Mouse (Mus musculus) hindbrain, embryonic 16.5 days (tissue): Measurements from ENCODE around the gene Trdmt1. TPM values are rescaled to one million over a fixed set of nuclear protein-coding genes. Genes with fewer than 3 reads are reported as not detected.

ENCODE experiments used
- ATAC-seq: fragments of 200-750 bp; cut with Nextera tagmentation; 2 replicates; pipeline ENCODE4 v1.8.0; 2017; ENCODE audit warnings: moderate TSS enrichment, moderate library complexity
- H3K27ac ChIP-seq: fragments of 300-500 bp; sonication (generic); 2 replicates; pipeline ENCODE4 v1.5.1; 2014; ENCODE audit warnings: low read depth, mild to moderate bottlenecking, control low read depth, low read length, moderate library complexity
- H3K27me3 ChIP-seq: fragments of 300-500 bp; sonication (generic); replicated peaks from 2 replicates; pipeline ENCODE4 v1.6.1; 2014; ENCODE audit warnings: low read length; ENCODE audit not compliant: control insufficient read depth, insufficient read depth
- H3K36me3 ChIP-seq: fragments of 300-500 bp; sonication (generic); 2 replicates; pipeline ENCODE4 v1.6.1; 2014; ENCODE audit warnings: mild to moderate bottlenecking, low read length, moderate library complexity, mixed read lengths; ENCODE audit not compliant: control insufficient read depth, insufficient read depth
- H3K4me1 ChIP-seq: fragments of 300-500 bp; sonication (generic); 2 replicates; pipeline ENCODE4 v1.6.1; 2014; ENCODE audit warnings: low read depth, low read length; ENCODE audit not compliant: control insufficient read depth, insufficient read depth
- H3K4me2 ChIP-seq: fragments of 300-500 bp; sonication (generic); 2 replicates; pipeline ENCODE4 v1.6.1; 2014; ENCODE audit warnings: mild to moderate bottlenecking, low read length, control low read depth, moderate library complexity
- H3K4me3 ChIP-seq: fragments of 300-500 bp; sonication (generic); 2 replicates; pipeline ENCODE4 v1.5.1; 2014; ENCODE audit warnings: mild to moderate bottlenecking, low read length, control low read depth, moderate library complexity
- H3K9ac ChIP-seq: fragments of 300-500 bp; sonication (generic); 2 replicates; pipeline ENCODE4 v1.6.1; 2014; ENCODE audit warnings: low read depth, mild to moderate bottlenecking, control low read depth, low read length, moderate library complexity
- H3K9me3 ChIP-seq: fragments of 300-500 bp; sonication (generic); 2 replicates; pipeline ENCODE4 v1.6.1; 2014; ENCODE audit warnings: mild to moderate bottlenecking, low read length, moderate library complexity; ENCODE audit not compliant: control insufficient read depth
- WGBS: fragments of 180-500 bp; shearing (Covaris S2); extraction: QIAGEN DNeasy Blood & Tissue Kit; methylation state at CpG from one replicate; pipeline ENCODE4 v1.1.7; 2014; 5-methylcytosine and 5-hydroxymethylcytosine counted together
- polyA plus RNA-seq: library from polyadenylated mRNA; unstranded; fragments of >200 nt; fragmentation: Nextera tagmentation; extraction: Ambion mirVana; gene quantifications from 2 replicates; pipeline ENCODE4 v1.2.1, GENCODE M21; 2015

Trdmt1 gene
- polyA plus RNA-seq, 1 experiment from 2014 or later: 8.6 TPM

DNA sequence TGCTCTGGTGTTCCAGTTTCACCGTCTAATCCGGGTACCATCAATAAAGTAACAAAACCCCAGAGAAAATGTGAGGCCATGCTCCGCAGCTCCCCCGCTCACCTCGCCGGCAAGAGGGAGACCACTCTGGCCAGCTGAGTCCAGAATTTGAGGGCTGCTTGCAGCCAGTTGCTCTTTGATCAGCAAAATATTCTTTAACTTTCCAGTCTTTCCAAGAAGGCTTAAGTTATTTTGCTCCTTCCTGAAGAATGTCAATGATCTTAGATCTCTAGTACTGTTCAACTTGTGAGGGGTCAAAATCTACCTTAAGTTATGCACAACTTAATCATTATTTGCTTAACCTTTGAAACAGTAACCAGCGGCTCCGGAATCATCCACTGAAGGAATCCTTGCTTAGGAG, 52.7 kb downstream of the Trdmt1 start, which contains the start of gene Cubn:
Gene Cubn, minus strand, starts transcription at position 80 of the 400 bp plus-strand sequence.
- 50% methylated on average over 8 of the region's 8 CpGs for WGBS
- ATAC-seq: no peak
- H3K9ac ChIP-seq: no peak within 1 kb of the TSS

GRCm38 (mm10) chr2:13490480-13490879, 54.0 kb downstream of the Trdmt1 start:
- Histone ChIP-seq H3K4me3 (no peak overlapping the region), H3K27ac (no peak overlapping the region), H3K4me2 (no peak overlapping the region), H3K4me1 (no peaks in the 10 kb centered on the region), H3K9ac (no peak overlapping the region), H3K9me3 (no peaks in the 10 kb centered on the region), H3K36me3 (no peaks in the 10 kb centered on the region), H3K27me3 (no peaks in the 10 kb centered on the region)
- WGBS: 81% methylated on average over 2 of the region's 2 CpGs
- no peak for ATAC-seq

More for the DNA sequence above, 52.7 kb downstream of the Trdmt1 start, which contains the start of gene Cubn:
- Histone ChIP-seq H3K36me3 (no peaks in the 10 kb centered on the region), H3K27me3 (no peaks in the 10 kb centered on the region), H3K4me3 (no peak within 1 kb of the TSS), H3K4me1 (no peaks in the 10 kb centered on the region), H3K4me2 (no peak within 1 kb of the TSS), H3K9me3 (no peaks in the 10 kb centered on the region), H3K27ac (no peak within 1 kb of the TSS)

DNA sequence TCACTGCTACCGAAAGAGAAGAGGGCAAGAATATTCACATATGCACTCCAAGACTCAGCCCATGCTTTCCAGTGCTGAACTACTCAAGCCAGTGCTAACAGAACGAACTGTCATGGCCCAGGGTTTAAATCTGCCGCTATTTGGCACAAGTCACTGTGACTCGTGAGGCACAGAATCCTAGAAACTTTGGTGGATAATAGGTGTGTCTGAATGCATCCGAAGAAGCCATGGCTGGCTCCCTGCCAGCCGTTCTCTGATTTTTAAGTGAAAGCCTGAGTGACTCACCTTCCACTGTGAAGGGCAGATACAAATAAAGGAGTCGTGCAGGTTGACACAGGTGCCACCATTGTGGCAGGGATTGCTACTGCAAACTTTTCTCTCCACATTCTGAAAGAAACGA, 58.0 kb downstream of the Trdmt1 start:
- no peak overlapping the region for H3K27ac ChIP-seq
- H3K4me1 ChIP-seq: no peaks in the 10 kb centered on the region
- ATAC-seq: no peak
- H3K4me3 ChIP-seq: no peak overlapping the region
- H3K4me2 ChIP-seq: no peak overlapping the region
- no peaks in the 10 kb centered on the region for H3K9me3 ChIP-seq
- H3K9ac ChIP-seq: no peak overlapping the region
- no peaks in the 10 kb centered on the region for H3K27me3 ChIP-seq
- WGBS: 71% methylated on average over 8 of the region's 8 CpGs
- no peaks in the 10 kb centered on the region for H3K36me3 ChIP-seq

DNA sequence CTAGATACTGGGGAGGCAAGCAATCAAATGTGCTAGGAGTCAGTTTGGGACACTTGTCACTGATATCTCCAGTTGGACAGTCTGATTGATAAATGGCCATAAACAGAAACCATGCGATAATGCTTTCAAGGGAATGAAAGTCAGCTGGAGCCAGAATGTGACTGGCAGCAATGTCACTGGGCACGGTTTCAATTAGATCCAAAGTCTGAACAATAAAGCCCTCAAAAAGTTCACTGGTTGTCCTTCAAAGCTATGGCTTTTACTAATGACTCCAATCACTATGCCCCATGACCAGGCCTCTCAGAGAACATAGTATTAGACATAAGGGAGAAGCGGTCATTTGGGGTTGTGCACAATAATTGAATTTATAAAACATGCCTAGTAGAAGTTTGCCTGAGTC, 59.9 kb downstream of the Trdmt1 start:
- Histone ChIP-seq H3K36me3 (no peaks in the 10 kb centered on the region), H3K4me2 (no peak overlapping the region), H3K27me3 (no peaks in the 10 kb centered on the region), H3K9ac (no peak overlapping the region), H3K27ac (no peak overlapping the region), H3K4me1 (no peaks in the 10 kb centered on the region), H3K4me3 (no peak overlapping the region), H3K9me3 (no peaks in the 10 kb centered on the region)
- 75% methylated on average over 3 of the region's 3 CpGs for WGBS
- ATAC-seq: no peak

DNA sequence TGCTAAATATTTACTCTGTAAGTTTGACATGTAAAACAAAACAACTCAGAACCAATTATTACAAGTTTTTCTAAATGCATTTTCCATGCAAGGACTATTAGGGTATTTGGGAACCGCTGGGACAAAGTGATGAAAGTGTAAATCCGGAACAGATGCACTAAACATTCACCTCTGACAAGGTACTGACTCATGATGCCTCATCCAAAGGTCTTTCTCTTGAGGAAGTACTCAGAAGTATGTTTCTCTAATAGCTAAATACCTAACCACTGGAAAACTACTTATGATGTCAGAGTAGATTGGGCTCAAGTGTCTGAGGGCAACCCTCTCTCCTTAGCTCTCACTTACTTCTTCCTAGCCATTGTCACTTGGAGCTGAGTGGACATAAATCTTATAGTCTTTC, 63.7 kb downstream of the Trdmt1 start:
- no peak overlapping the region for H3K27ac ChIP-seq
- H3K4me1 ChIP-seq: no peaks in the 10 kb centered on the region
- H3K9me3 ChIP-seq: no peaks in the 10 kb centered on the region
- H3K27me3 ChIP-seq: no peaks in the 10 kb centered on the region
- H3K36me3 ChIP-seq: no peaks in the 10 kb centered on the region
- 88% methylated on average over 2 of the region's 2 CpGs for WGBS
- no peak overlapping the region for H3K4me2 ChIP-seq
- H3K9ac ChIP-seq: no peak overlapping the region
- no peak overlapping the region for H3K4me3 ChIP-seq
- no peak for ATAC-seq

GRCm38 (mm10) chr2:13479165-13479564, 65.3 kb downstream of the Trdmt1 start:
- Histone ChIP-seq H3K9me3 (no peaks in the 10 kb centered on the region), H3K4me2 (no peak overlapping the region), H3K4me1 (no peaks in the 10 kb centered on the region), H3K4me3 (no peak overlapping the region), H3K36me3 (no peaks in the 10 kb centered on the region), H3K27ac (no peak overlapping the region), H3K27me3 (no peaks in the 10 kb centered on the region), H3K9ac (no peak overlapping the region)
- WGBS: 88% methylated on average over 7 of the region's 7 CpGs
- no peak for ATAC-seq

GRCm38 (mm10) chr2:13470108-13470507, 74.4 kb downstream of the Trdmt1 start:
- Histone ChIP-seq H3K4me2 (no peak overlapping the region), H3K9ac (no peak overlapping the region), H3K27ac (no peak overlapping the region), H3K4me1 (no peaks in the 10 kb centered on the region), H3K36me3 (no peaks in the 10 kb centered on the region), H3K9me3 (no peaks in the 10 kb centered on the region), H3K4me3 (no peak overlapping the region), H3K27me3 (no peaks in the 10 kb centered on the region)
- no peak for ATAC-seq
- WGBS: 91% methylated on average over 3 of the region's 3 CpGs

- Histone ChIP-seq H3K4me1 (no peaks in the 10 kb centered on the region), H3K27me3 (no peaks in the 10 kb centered on the region), H3K4me3 (no peak overlapping the region), H3K4me2 (no peak overlapping the region), H3K27ac (no peak overlapping the region), H3K36me3 (no peaks in the 10 kb centered on the region), H3K9ac (no peak overlapping the region), H3K9me3 (no peaks in the 10 kb centered on the region)
- no peak for ATAC-seq
- WGBS: 87% methylated on average over 4 of the region's 4 CpGs
Observed at GRCm38 (mm10) chr2:13469641-13470040, 74.8 kb downstream of the Trdmt1 start.

- H3K36me3 ChIP-seq: no peaks in the 10 kb centered on the region
- H3K27ac ChIP-seq: no peak overlapping the region
- no peaks in the 10 kb centered on the region for H3K4me1 ChIP-seq
- ATAC-seq: no peak
- no peak overlapping the region for H3K4me2 ChIP-seq
- no peak overlapping the region for H3K4me3 ChIP-seq
- H3K27me3 ChIP-seq: no peaks in the 10 kb centered on the region
- no peak overlapping the region for H3K9ac ChIP-seq
- 92% methylated on average over 3 of the region's 3 CpGs for WGBS
- H3K9me3 ChIP-seq: no peaks in the 10 kb centered on the region
Observed at GRCm38 (mm10) chr2:13466685-13467084, 77.8 kb downstream of the Trdmt1 start.
